8 mouse cellular contexts compared by ENCODE assay signal in genomic region chr6:7844412-7844801, GRCm38 (mm10). TPM values are rescaled to one million over a fixed set of nuclear protein-coding genes. Genes with fewer than 3 reads are reported as not detected.
DNase-seq lines count a peak whose midpoint lies in the region; TF ChIP-seq lines count a peak whose summit lies in the region.

No protein-coding gene starts in this region.

- TF ChIP-seq CTCF in gastrocnemius, adult 2 months (IDR thresholded peaks at IDR 0.05): peak; percentile 69

- peak; percentile 93 for DNase-seq in WW6 (ENCODE audit: low read depth, low spot score)
- DNase-seq in cerebellum, postnatal 4 days (ENCODE audit: low spot score in 2 of 2): peak; percentile 94 to 98
- DNase-seq in gastrocnemius, adult 2 months: peak; percentile 100
- peak; percentile 77 for DNase-seq in hindlimb bud, embryonic 11.5 days (ENCODE audit: extremely low spot score, low read depth, low spot score)
- peak; percentile 87 to 97 for DNase-seq in left cerebral cortex, adult 8-10 months (ENCODE audit: low spot score in 2 of 2)
- peak; percentile 97 for DNase-seq in right cerebral cortex, postnatal 10 days (ENCODE audit: low spot score in 2 of 2)
- DNase-seq in urinary bladder, postnatal 25 days (ENCODE audit: low spot score): peak; percentile 98

- intact Hi-C loops in gastrocnemius, adult 2 months (cut with DNase I): loop anchor here (5.0 to 10.0 kb wide), 3 partner anchors 138 to 420 kb away; partner anchors contain the start of gene Mios

- H3K4me1 ChIP-seq in megakaryocyte, embryonic 14.5 days: peaks cover 38% of the 10 kb centered on the region

- no peaks in the 10 kb centered on the region for H3K9me3 ChIP-seq in megakaryocyte, embryonic 14.5 days

- H3K27ac ChIP-seq in gastrocnemius, adult 2 months: peak overlapping the region; percentile 97

- H3K27me3 ChIP-seq in megakaryocyte, embryonic 14.5 days (replicated peaks): no peaks in the 10 kb centered on the region

- H3K36me3 ChIP-seq in megakaryocyte, embryonic 14.5 days (replicated peaks; ENCODE audit: low read length): no peaks in the 10 kb centered on the region

- peak overlapping the region; percentile 94 for H3K4me3 ChIP-seq in gastrocnemius, adult 2 months
- peak overlapping the region; percentile 95 for H3K4me3 ChIP-seq in megakaryocyte, embryonic 14.5 days (replicated peaks)

RNA-seq across cellular contexts. Expression of gene C1galt1, which starts 0.2 kb away (rescaled TPM):
- 10 to 100 TPM; 14.7 to 17.5 TPM for total RNA-seq in gastrocnemius, adult 2 months (2021)
- 10 to 100 TPM; 11.6 to 12.7 (median 12.0) TPM for total RNA-seq in left cerebral cortex, adult 8-10 months (2022)
- 1.5 and 1.9 TPM in 2 replicates for polyA plus RNA-seq in megakaryocyte, embryonic 14.5 days (2012; ENCODE audit: insufficient read depth, low replicate concordance)

Comparison
In these comparisons a context has a peak if more than half of its experiments do, and no peak if none do; other contexts are left out.
1. Peak in every context shown above with its lines: DNase-seq, H3K4me3 ChIP-seq and H3K27ac ChIP-seq.